ENCODE assay signal across 8 mouse cellular contexts in the genomic region with DNA sequence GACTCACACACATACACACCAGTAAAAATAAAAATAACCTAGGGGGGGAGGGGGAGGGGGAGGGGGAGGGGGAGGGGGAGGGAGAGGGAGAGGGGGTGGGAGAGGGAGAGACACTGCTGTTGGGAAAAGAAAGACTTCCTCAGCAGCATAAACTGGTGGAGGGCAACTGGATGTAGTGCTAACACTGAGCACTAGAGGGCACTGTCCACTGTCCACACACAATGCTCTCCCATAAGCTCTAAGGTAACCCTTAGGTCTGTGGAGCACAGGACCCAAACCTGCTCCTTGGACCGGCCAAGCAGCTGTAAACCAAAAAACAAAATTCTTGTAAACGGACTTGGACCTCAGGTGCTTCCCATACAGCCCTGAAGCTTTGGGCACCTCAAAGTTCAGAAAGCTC. TPM values are rescaled to one million over a fixed set of nuclear protein-coding genes. Genes with fewer than 3 reads are reported as not detected.
DNase-seq lines count a peak whose midpoint lies in the region; ATAC-seq and TF ChIP-seq lines count a peak whose summit lies in the region.

No protein-coding gene starts in this region.

- H3K79me2 ChIP-seq in CH12.LX (replicated peaks; ENCODE audit: control insufficient read depth, extremely low read depth, insufficient read depth, poor library complexity, severe bottlenecking): no peaks in the 10 kb centered on the region

- H3K4me2 ChIP-seq in CH12.LX (ENCODE audit: insufficient read depth, low read depth, poor library complexity, severe bottlenecking): 0 out of 2 replicates have a peak overlapping the region, but pooled peaks have one; percentile 7
- H3K4me2 ChIP-seq in embryonic facial prominence, embryonic 11.5 days (ENCODE audit: low read depth, low read length): no peak overlapping the region
- no peak overlapping the region for H3K4me2 ChIP-seq in midbrain, postnatal 0 days (ENCODE audit: low read depth, low read length, poor library complexity, severe bottlenecking)

- no peak overlapping the region for H3K27ac ChIP-seq in layer of hippocampus, adult 2 months
- no peak overlapping the region for H3K27ac ChIP-seq in CH12.LX (ENCODE audit: insufficient read depth, low read depth)
- H3K27ac ChIP-seq in embryonic facial prominence, embryonic 11.5 days (replicated peaks; ENCODE audit: low read depth, low read length): no peak overlapping the region
- H3K27ac ChIP-seq in midbrain, postnatal 0 days (ENCODE audit: low read depth, low read length): no peak overlapping the region

- TF ChIP-seq POLR2A in CH12.LX (IDR thresholded peaks at IDR 0.05; ENCODE audit: low read depth, low read length): no peak

- H3K36me3 ChIP-seq in CH12.LX (replicated peaks in 1 of 2; ENCODE audit: control insufficient read depth in 1 of 2, insufficient read depth in 1 of 2, low read length in 1 of 2): no peaks in the 10 kb centered on the region
- H3K36me3 ChIP-seq in embryonic facial prominence, embryonic 11.5 days (replicated peaks; ENCODE audit: control insufficient read depth, insufficient read depth, low read depth, low read length): no peaks in the 10 kb centered on the region; the same call in 1 of the 2 replicates
- no peaks in the 10 kb centered on the region for H3K36me3 ChIP-seq in midbrain, postnatal 0 days (ENCODE audit: insufficient read depth, low read length)

- H3K27me3 ChIP-seq in CH12.LX (replicated peaks): no peaks in the 10 kb centered on the region
- no peaks in the 10 kb centered on the region for H3K27me3 ChIP-seq in embryonic facial prominence, embryonic 11.5 days (ENCODE audit: control insufficient read depth, insufficient read depth, low read length)
- H3K27me3 ChIP-seq in midbrain, postnatal 0 days (ENCODE audit: insufficient read depth, low read length): no peaks in the 10 kb centered on the region

- in situ Hi-C loops in CH12.LX (cut with MboI; ENCODE audit: low pct_ligation_motif_present, low pct_unique_long_range_greater_than_20kb, low sequenced_read_pairs): loop anchor here (25.0 kb wide), 1 partner anchor 460 kb away; a partner anchor contains a TSS

- ATAC-seq in embryonic facial prominence, embryonic 11.5 days (replicated peaks; ENCODE audit: insufficient number of reproducible peaks, low FRiP score, low TSS enrichment, low read depth): no peak
- ATAC-seq in midbrain, postnatal 0 days (ENCODE audit: low FRiP score): no peak
- ATAC-seq in activated CD4-positive, CD25-positive, alpha-beta regulatory T cell, adult 4 months: no peak

- TF ChIP-seq EP300 in CH12.LX (IDR thresholded peaks at IDR 0.05; ENCODE audit: low read length): no peak

- H3K4me1 ChIP-seq in CH12.LX (ENCODE audit: control insufficient read depth in 1 of 2, insufficient read depth in 2 of 2): peaks cover 33 to 46% of the 10 kb centered on the region in 2 experiments
- no peaks in the 10 kb centered on the region for H3K4me1 ChIP-seq in embryonic facial prominence, embryonic 11.5 days (ENCODE audit: control insufficient read depth, insufficient read depth, low read length)
- no peaks in the 10 kb centered on the region for H3K4me1 ChIP-seq in midbrain, postnatal 0 days (ENCODE audit: insufficient read depth, low read length)

- peak; percentile 82 for TF ChIP-seq CTCF in layer of hippocampus, adult 2 months (conservative IDR thresholded peaks at IDR 0.05)
- TF ChIP-seq CTCF in CH12.LX (conservative IDR thresholded peaks at IDR 0.05 in 1 of 2, IDR thresholded peaks at IDR 0.05 in 1 of 2; ENCODE audit: low read depth in 2 of 2, low read length in 2 of 2): peak; percentile 96 to 97
- peak; percentile 79 for TF ChIP-seq CTCF in midbrain, postnatal 0 days (IDR thresholded peaks at IDR 0.05)

- peak in 1 of 2 experiments; percentile 53 for DNase-seq in layer of hippocampus, adult 2 months (ENCODE audit: low spot score in 2 of 2)
- no peak for DNase-seq in layer of hippocampus, postnatal 14 days (ENCODE audit: low spot score in 2 of 2)
- DNase-seq in CH12.LX (ENCODE audit: extremely low read depth): peak; percentile 90
- peak; percentile 77 for DNase-seq in adrenal gland, postnatal 10 days
- peak; percentile 75 for DNase-seq in embryonic facial prominence, embryonic 11.5 days (ENCODE audit: low spot score)
- peak; percentile 57 to 77 for DNase-seq in kidney, postnatal 25 days
- peak; percentile 46 for DNase-seq in midbrain, postnatal 0 days (ENCODE audit: low spot score)

- H3K9me3 ChIP-seq in CH12.LX (replicated peaks; ENCODE audit: low read length): peaks cover 2% of the 10 kb centered on the region
- H3K9me3 ChIP-seq in embryonic facial prominence, embryonic 11.5 days (replicated peaks; ENCODE audit: control insufficient read depth, low read length): no peaks in the 10 kb centered on the region
- no peaks in the 10 kb centered on the region for H3K9me3 ChIP-seq in midbrain, postnatal 0 days (ENCODE audit: low read length)

- 17% methylated on average over 2 of the region's 2 CpGs for WGBS in embryonic facial prominence, embryonic 11.5 days
- WGBS in midbrain, postnatal 0 days: 17% methylated on average over 2 of the region's 2 CpGs

- TF ChIP-seq RAD21 in CH12.LX (IDR thresholded peaks at IDR 0.05; ENCODE audit: low read depth, low read length): peak; percentile 96

- no peak overlapping the region for H3K9ac ChIP-seq in CH12.LX (ENCODE audit: insufficient read depth, low read depth)
- no peak overlapping the region for H3K9ac ChIP-seq in embryonic facial prominence, embryonic 11.5 days (replicated peaks; ENCODE audit: low read length)
- no peak overlapping the region for H3K9ac ChIP-seq in midbrain, postnatal 0 days (replicated peaks; ENCODE audit: low read length, poor library complexity, severe bottlenecking)

- H3K4me3 ChIP-seq in layer of hippocampus, adult 2 months: no peak overlapping the region
- no peak overlapping the region for H3K4me3 ChIP-seq in CH12.LX (replicated peaks in 1 of 3; ENCODE audit: low read depth in 2 of 3, low read length in 2 of 3, poor library complexity in 1 of 3)
- H3K4me3 ChIP-seq in embryonic facial prominence, embryonic 11.5 days (ENCODE audit: low read depth, low read length): no peak overlapping the region
- H3K4me3 ChIP-seq in midbrain, postnatal 0 days (ENCODE audit: low read depth, low read length): no peak overlapping the region

- dilution Hi-C loops in CH12.LX (cut with MboI; ENCODE audit: extremely low pct_ligation_motif_present, extremely low pct_unique_long_range_greater_than_20kb, low sequenced_read_pairs): no loop called here

RNA-seq across cellular contexts. Expression of a gene that starts 1.0 kb away (rescaled TPM):
- total RNA-seq in layer of hippocampus, adult 2 months (2021): not detected
- not detected for total RNA-seq in layer of hippocampus, postnatal 14 days (2021)
- 0.38 and 0.46 TPM in 2 replicates for total RNA-seq in CH12.LX (2012; rRNA removed)
- 0.31 and 0.68 TPM in 2 replicates for total RNA-seq in CH12.LX (2014; rRNA removed)
- polyA plus RNA-seq in CH12.LX (2012; ENCODE audit: insufficient read length, low read depth): 0.76 and 1.0 TPM in 2 replicates
- total RNA-seq in adrenal gland, postnatal 10 days (2021): not detected
- polyA plus RNA-seq in embryonic facial prominence, embryonic 11.5 days (2014; fragmentation: Nextera tagmentation; extraction: Ambion mirVana): not detected in 2 replicates
- 1.3 TPM in 1 of 2 replicates, not detected in the other for total RNA-seq in midbrain, postnatal 0 days (2014; rRNA removed)
- polyA plus RNA-seq in midbrain, postnatal 0 days (2015; fragmentation: Nextera tagmentation; extraction: Ambion mirVana): not detected in 2 replicates
- not detected for polyA plus RNA-seq in activated CD4-positive, CD25-positive, alpha-beta regulatory T cell, adult 4 months (2017; shearing (Covaris generic))

RNA-seq across cellular contexts. Expression of a gene that starts 11.9 kb away (rescaled TPM):
- not detected for total RNA-seq in layer of hippocampus, adult 2 months (2021)
- under 1 TPM; 0.43 to 0.67 TPM for total RNA-seq in layer of hippocampus, postnatal 14 days (2021)
- total RNA-seq in CH12.LX (2012; rRNA removed) (503 and 527 TPM in 2 replicates), CH12.LX (2014; rRNA removed) (636 and 689 TPM in 2 replicates)
- polyA plus RNA-seq in CH12.LX (2012; ENCODE audit: insufficient read length, low read depth): 678 and 741 TPM in 2 replicates
- 10 to 100 TPM; 10.9 to 11.6 TPM for total RNA-seq in adrenal gland, postnatal 10 days (2021)
- polyA plus RNA-seq in embryonic facial prominence, embryonic 11.5 days (2014; fragmentation: Nextera tagmentation; extraction: Ambion mirVana): 1.3 and 1.9 TPM in 2 replicates
- total RNA-seq in midbrain, postnatal 0 days (2014; rRNA removed): 0.38 and 1.9 TPM in 2 replicates
- 1.1 and 1.2 TPM in 2 replicates for polyA plus RNA-seq in midbrain, postnatal 0 days (2015; fragmentation: Nextera tagmentation; extraction: Ambion mirVana)
- polyA plus RNA-seq in activated CD4-positive, CD25-positive, alpha-beta regulatory T cell, adult 4 months (2017; shearing (Covaris generic)): 10 to 100 TPM; 48.0 to 77.5 TPM

RNA-seq across cellular contexts. Expression of a gene that starts 26.2 kb away (rescaled TPM):
- total RNA-seq in layer of hippocampus, adult 2 months (2021): under 1 TPM; 0.15 to 0.34 TPM
- under 1 TPM; 0.21 to 0.29 TPM for total RNA-seq in layer of hippocampus, postnatal 14 days (2021)
- 4.2 and 5.9 TPM in 2 replicates for total RNA-seq in CH12.LX (2012; rRNA removed)
- 0.68 and 0.82 TPM in 2 replicates for total RNA-seq in CH12.LX (2014; rRNA removed)
- 0.64 and 0.99 TPM in 2 replicates for polyA plus RNA-seq in CH12.LX (2012; ENCODE audit: insufficient read length, low read depth)
- total RNA-seq in adrenal gland, postnatal 10 days (2021): under 1 TPM; 0.15 to 0.33 TPM
- polyA plus RNA-seq in embryonic facial prominence, embryonic 11.5 days (2014; fragmentation: Nextera tagmentation; extraction: Ambion mirVana): 0.13 and 0.15 TPM in 2 replicates
- total RNA-seq in midbrain, postnatal 0 days (2014; rRNA removed): 0.22 and 0.24 TPM in 2 replicates
- 0.10 and 0.20 TPM in 2 replicates for polyA plus RNA-seq in midbrain, postnatal 0 days (2015; fragmentation: Nextera tagmentation; extraction: Ambion mirVana)
- polyA plus RNA-seq in activated CD4-positive, CD25-positive, alpha-beta regulatory T cell, adult 4 months (2017; shearing (Covaris generic)): under 1 TPM; 0.12 to 0.43 TPM

RNA-seq across cellular contexts. Expression of a gene that starts 29.9 kb away (rescaled TPM):
- 10 to 100 TPM; 32.8 to 34.4 TPM for total RNA-seq in layer of hippocampus, adult 2 months (2021)
- 10 to 100 TPM; 23.8 to 24.0 TPM for total RNA-seq in layer of hippocampus, postnatal 14 days (2021)
- total RNA-seq in CH12.LX (2012; rRNA removed): 89.4 and 94.3 TPM in 2 replicates
- 105 and 110 TPM in 2 replicates for total RNA-seq in CH12.LX (2014; rRNA removed)
- 103 and 116 TPM in 2 replicates for polyA plus RNA-seq in CH12.LX (2012; ENCODE audit: insufficient read length, low read depth)
- 10 to 100 TPM; 77.9 to 83.2 TPM for total RNA-seq in adrenal gland, postnatal 10 days (2021)
- 57.0 and 60.6 TPM in 2 replicates for polyA plus RNA-seq in embryonic facial prominence, embryonic 11.5 days (2014; fragmentation: Nextera tagmentation; extraction: Ambion mirVana)
- 11.7 and 27.5 TPM in 2 replicates for total RNA-seq in midbrain, postnatal 0 days (2014; rRNA removed)
- 6.8 and 7.6 TPM in 2 replicates for polyA plus RNA-seq in midbrain, postnatal 0 days (2015; fragmentation: Nextera tagmentation; extraction: Ambion mirVana)
- polyA plus RNA-seq in activated CD4-positive, CD25-positive, alpha-beta regulatory T cell, adult 4 months (2017; shearing (Covaris generic)): 10 to 100 TPM; 17.6 to 23.2 TPM

RNA-seq across cellular contexts. Expression of a gene that starts 46.7 kb away (rescaled TPM):
- total RNA-seq in layer of hippocampus, adult 2 months (2021): 100 to 1,000 TPM; 160 to 176 TPM
- total RNA-seq in layer of hippocampus, postnatal 14 days (2021): 100 to 1,000 TPM; 137 to 141 TPM
- total RNA-seq in CH12.LX (2012; rRNA removed) (250 and 344 TPM in 2 replicates), CH12.LX (2014; rRNA removed) (139 and 151 TPM in 2 replicates)
- 344 and 352 TPM in 2 replicates for polyA plus RNA-seq in CH12.LX (2012; ENCODE audit: insufficient read length, low read depth)
- total RNA-seq in adrenal gland, postnatal 10 days (2021): 100 to 1,000 TPM; 121 to 129 TPM
- 389 and 396 TPM in 2 replicates for polyA plus RNA-seq in embryonic facial prominence, embryonic 11.5 days (2014; fragmentation: Nextera tagmentation; extraction: Ambion mirVana)
- total RNA-seq in midbrain, postnatal 0 days (2014; rRNA removed): 76.1 and 88.4 TPM in 2 replicates
- polyA plus RNA-seq in midbrain, postnatal 0 days (2015; fragmentation: Nextera tagmentation; extraction: Ambion mirVana): 280 and 290 TPM in 2 replicates
- 100 to 1,000 TPM; 140 to 180 TPM for polyA plus RNA-seq in activated CD4-positive, CD25-positive, alpha-beta regulatory T cell, adult 4 months (2017; shearing (Covaris generic))

Comparison
In these comparisons a context has a peak if more than half of its experiments do, and no peak if none do; other contexts are left out.
1. DNase-seq: peak in CH12.LX (single experiment), adrenal gland, postnatal 10 days (single experiment), embryonic facial prominence, embryonic 11.5 days (single experiment), kidney, postnatal 25 days (2 of 2) and midbrain, postnatal 0 days (single experiment); none in layer of hippocampus, postnatal 14 days (0 of 2).
2. RNA of a gene that starts 11.9 kb away (total RNA-seq): 503 to 689 TPM in CH12.LX; 10.9 to 11.6 TPM in adrenal gland, postnatal 10 days, 0.43 to 0.67 TPM in layer of hippocampus, postnatal 14 days, 0.38 to 1.9 TPM in midbrain, postnatal 0 days and not detected in layer of hippocampus, adult 2 months; every median in the first group is over 10 times any median in the second.
3. Peak in every context shown above with its lines, with median percentiles within 50 percentile points of each other: CTCF ChIP-seq.